Mouse (Mus musculus): ENCODE data around the gene Mycbp. TPM values are rescaled to one million over a fixed set of nuclear protein-coding genes. Genes with fewer than 3 reads are reported as not detected.
"Not testable (repeated sequence)": the region's sequence is repeated elsewhere in the genome, so short reads cannot be mapped to it uniquely, and the experiment has no call there.

Gene Mycbp
- total RNA-seq, 2 experiments from 2014 or later, result 27.8 to 30.2 TPM

DNA sequence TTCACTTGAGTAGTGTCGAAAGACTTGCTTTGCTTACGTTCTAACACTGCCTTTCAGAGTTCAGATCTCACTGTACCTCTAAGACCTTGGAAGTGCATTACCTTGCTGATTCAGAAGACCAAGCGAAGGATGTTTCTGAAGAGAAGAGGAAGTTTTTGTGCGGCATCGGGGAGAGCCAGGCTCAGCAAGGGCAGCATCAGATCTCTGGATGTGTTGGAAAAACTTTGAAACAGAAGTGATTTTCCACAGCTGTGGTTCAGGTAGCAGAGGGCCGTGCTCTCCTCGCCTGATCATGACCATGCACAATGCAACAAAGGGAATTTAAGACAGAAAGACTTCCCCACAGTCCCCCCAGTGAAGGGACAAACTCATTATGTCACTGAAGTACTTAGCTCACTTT, 31.4 kb downstream of the Mycbp start:
- no peak for DNase-seq (ENCODE audit: low spot score in 2 of 2)

DNA sequence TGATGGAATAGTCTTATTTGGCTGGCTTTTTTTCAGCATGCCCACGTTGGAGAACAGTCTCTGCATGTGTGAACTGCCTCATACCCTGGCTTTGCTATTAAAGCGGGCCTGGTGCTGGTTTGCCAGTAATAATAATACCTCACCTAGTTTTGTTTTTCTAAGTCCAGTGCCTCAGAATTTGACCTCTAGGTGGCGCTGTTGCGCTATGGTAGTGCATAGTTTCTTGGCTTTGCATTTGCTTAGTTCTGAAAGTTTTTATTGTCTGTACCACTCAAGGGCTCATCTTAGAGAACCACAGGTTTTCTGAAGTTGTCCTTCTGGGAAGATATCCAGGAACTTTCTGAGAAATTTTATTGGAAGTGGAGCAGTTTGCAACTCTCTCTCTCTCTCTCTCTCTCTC, 35.2 kb downstream of the Mycbp start:
- DNase-seq (ENCODE audit: low spot score in 2 of 2), result peak; percentile 52 to 69

DNA sequence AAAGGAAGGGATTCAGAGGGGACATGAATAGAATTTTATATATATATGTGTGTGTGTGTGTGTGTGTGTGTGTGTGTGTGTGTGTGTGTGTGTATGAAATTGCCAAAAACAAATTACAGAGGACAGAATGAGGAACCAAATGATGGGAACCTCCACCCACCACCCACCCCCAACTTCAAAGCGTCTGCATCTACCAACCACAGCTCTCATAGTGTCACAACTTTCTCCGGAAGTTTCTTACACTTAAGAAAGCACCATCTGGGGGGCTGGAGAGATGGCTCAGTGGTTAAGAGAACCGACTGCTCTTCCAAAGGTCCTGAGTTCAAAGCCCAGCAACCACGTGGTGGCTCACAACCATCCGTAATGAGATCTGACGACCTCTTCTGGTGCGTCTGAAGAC, 36.2 kb downstream of the Mycbp start:
- DNase-seq (ENCODE audit: low spot score in 2 of 2), result not testable (repeated sequence)

DNA sequence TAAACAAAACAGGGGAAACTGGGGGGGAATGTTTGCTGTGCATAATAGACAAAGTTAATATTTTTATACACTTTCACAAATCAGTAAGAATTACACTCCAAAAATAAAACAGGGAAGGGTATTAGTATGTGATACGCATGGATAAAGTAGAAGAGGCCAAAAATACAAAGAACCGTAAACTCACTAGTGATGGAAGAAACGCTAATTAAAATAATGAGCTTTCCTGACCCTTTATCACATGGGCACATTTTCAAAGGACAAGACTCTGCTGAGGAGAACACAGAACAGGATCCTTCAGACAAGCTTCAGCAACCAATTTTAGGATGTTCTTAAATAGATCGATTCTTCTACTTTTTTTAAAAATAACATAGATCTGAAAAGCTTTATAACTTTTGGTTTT, 42.1 kb downstream of the Mycbp start:
- no peak for DNase-seq (ENCODE audit: low spot score in 2 of 2)

DNA sequence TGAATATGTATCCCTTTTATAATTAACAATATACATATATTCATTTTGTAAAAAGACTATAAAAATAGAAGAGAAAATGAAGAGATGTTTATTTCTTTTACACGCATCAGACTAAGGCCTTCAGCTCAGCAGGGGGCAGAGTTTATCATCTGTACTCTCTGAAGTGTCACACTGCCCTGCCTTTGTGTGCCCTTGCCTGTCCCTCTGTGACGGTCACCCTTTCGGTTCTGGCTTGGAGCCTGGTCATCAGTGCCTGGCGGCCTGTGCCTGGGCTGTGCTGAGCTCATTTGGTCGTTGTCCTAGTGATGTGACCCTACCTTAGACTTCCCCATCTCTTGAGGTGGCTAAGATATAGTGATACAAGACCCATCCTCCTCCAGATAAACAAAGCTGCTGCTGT, 42.5 kb downstream of the Mycbp start:
- no peak for DNase-seq (ENCODE audit: low spot score in 2 of 2)

DNA sequence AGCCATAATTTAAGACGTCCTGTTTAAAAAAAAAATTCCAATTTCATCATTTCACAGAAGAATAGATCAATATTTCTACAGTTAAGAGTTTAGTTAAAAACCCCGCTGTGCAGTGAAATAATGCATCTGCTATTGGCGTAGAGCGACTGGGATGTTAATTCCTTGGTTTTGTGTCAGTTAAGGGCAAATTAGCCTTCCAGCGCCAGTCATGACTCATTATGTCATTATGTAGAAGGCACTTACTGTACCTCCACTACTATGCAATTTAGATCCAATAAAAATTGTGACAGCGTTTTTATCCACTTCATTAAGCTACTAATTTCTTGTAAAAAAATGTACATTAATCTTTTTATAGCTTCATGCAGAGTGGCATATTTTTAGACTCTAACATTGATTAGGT, 44.3 kb downstream of the Mycbp start:
- no peak for DNase-seq (ENCODE audit: low spot score in 2 of 2)

DNA sequence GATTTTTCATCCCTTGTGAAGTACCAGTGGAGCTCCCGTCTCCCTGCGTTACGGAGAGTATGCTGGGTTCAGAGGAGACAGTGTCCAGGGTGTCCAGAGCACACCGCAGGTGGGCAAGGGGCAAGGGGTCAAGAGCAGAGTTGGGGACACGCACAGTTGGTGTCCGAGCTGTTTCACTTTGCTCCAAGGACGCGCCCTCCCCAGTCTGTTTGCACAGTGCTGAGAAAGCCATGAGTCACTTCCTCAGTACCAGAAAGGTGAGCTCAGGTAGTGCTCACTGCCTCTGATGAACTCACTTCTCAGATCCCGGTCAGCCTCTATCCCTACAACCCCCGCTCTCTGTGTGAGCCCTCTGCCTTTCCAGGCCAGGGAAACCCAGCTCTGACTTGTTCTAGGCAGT, 45.0 kb downstream of the Mycbp start:
- DNase-seq (ENCODE audit: low spot score in 2 of 2), result no peak

DNA sequence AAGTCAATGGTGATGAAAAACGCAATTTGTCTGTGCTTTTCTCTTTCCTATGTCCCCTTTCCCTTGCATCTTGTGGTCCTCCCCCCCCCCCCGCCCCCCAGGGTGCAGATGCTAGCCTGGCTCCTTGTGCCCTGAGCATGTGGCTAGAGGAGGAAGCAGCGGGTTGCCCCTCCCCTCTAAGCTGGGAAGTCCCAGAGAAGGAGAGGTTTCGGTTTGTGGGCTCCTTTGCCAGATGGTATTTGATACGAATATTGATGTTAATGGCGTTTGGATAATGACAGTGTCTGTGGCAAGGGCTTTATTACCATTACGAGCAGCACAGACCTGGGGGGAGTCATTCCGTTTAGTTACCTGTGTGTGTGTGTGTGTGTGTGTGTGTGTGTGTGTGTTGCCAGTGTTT, 47.4 kb downstream of the Mycbp start:
- DNase-seq (ENCODE audit: low spot score in 2 of 2), result no peak

DNA sequence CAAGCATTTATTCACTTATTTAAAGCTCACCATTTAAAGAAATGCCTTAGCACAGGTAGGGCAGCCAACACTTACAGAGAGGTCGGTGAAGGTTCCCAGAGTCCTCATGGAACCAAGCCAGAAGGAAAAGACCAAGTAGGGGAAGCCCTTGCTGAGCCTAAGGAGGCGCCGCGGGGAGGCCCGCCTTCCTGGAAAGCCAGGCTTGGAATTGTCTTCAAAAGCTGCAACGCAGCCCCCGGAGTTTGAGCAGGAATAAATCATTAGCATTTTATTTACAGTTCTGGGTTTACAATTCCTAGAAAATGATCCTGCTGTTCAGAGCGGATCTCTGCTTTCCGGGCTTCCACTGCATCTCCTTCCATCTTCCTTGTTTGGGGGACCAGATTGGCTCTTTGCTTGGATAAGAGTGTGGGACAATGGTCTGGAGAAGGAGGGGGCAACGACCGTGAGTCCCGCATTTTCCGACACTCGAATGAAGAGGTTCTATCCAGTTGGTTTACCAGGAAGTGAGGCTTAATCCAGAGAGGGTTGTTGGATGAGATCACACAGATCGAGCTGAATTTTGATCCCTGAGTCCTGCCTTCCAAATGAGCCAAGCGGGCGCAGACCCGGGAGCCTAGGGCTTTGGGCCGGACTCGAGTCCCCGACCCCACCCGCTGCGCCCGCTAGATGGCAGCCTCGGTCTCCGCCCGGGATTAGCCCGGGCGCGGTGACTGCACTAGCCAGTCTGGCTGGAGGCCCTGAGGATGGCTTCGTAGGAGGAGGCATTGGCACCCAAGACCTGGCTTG, 52.3 kb downstream of the Mycbp start:
- peak; percentile 67 to 78 for DNase-seq (ENCODE audit: low spot score in 2 of 2)

DNA sequence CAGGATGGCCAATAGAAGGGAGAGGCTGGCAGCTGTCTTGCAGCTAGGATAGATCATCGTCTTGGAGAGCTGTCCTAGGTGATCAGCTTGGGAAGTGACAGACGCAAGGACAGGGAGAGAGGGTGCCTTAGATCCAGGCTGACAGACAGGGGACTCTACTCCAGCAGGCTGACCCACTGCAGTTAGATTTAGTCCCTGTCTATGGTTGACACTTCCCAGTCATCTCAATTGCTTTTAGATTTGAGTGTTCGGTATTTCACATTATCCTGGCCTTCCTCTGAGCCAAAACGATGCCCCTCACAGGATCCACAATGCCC, 52.8 kb downstream of the Mycbp start:
- no peak for DNase-seq (ENCODE audit: low spot score in 2 of 2)

DNA sequence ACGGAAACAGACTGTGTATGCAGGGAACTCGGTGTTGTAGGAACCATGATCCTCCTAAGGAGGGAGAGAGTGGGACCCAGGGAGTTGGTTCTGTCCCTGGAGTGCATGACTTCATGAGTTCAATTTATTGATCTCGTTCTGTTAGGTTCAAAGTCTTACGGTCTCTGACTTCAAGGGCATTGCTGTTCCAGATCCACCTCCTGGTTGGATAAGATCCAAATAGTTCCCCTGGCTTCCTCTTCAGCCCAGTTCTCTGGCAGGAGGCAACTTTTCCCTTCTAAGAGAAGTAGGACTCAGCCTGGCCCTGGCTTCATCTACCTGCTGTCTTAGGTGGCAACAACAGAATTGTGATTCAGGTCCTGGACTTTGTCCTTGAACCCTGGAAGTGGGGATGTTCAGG, 53.3 kb downstream of the Mycbp start:
- DNase-seq (ENCODE audit: low spot score in 2 of 2), result no peak

DNA sequence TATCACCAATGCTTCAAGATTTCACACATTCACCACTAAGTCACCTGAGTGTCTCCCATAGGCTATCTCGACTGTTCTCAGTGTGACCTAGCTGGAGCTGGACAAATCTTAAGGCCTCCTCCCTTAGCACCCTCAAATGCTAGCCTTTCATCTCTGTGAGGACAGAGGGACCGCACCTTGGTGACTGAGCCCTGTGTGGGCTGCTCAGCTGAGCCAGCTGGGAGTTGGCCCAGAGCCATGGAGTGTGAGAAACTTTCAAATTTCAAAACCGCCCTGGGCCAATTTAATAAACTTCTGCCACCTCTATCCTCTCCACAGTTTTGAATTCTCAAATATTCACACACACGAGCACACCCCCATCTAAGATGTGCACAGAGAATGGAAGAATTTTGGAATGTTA, 56.3 kb downstream of the Mycbp start:
- DNase-seq (ENCODE audit: low spot score in 2 of 2), result no peak

Other genes starting within 250 kb of the Mycbp start
- gene Macf1, start 220.5 kb upstream of the Mycbp start, total RNA-seq (2021), result 100 to 1,000 TPM; 209 TPM
- gene Ndufs5, start 186.6 kb upstream of the Mycbp start, total RNA-seq (2021), result 100 to 1,000 TPM; 200 to 214 TPM
- 10 to 100 TPM; 24.5 to 27.4 TPM for gene Akirin1, start 154.5 kb upstream of the Mycbp start, total RNA-seq (2021)
- gene Rhbdl2, start 117.0 kb upstream of the Mycbp start, total RNA-seq (2021), result under 1 TPM in 1 of 2 experiments, not detected in 1; 0.29 TPM
- not detected for gene 4933427I04Rik, start 45.2 kb upstream of the Mycbp start, total RNA-seq (2021)
- gene Rragc, start 12.6 kb downstream of the Mycbp start, total RNA-seq (2021), result 10 to 100 TPM; 43.0 to 44.3 TPM
- not detected for gene 4930535I16Rik, start 13.2 kb downstream of the Mycbp start, total RNA-seq (2021)